Mouse (Mus musculus): Measurements from ENCODE around the gene Klhdc8a.
"Not testable (repeated sequence)": the region's sequence is repeated elsewhere in the genome, so short reads cannot be mapped to it uniquely, and the experiment has no call there.

The Klhdc8a gene

DNA sequence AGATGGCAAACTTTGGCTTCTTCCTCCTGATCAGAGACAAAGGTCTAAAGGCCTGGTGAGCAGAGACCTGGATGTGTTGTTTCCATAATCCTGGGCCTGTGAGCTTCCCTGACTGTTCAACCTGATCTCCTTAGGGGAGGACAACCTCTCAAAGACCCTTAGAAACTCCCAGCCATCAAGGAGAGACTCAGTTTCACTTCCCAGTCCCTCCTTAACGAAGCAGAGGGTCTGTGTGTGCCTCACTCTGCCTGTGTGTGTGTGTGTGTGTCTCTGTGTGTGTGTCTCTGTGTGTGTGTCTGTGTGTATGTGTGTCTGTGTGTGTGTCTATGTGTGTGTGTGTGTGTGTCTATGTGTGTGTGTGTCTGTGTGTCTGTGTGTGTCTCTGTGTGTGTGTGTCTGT is 45.2 kb downstream of the Klhdc8a start:
- no peak for DNase-seq (ENCODE audit: low spot score in 2 of 2)

- DNase-seq (ENCODE audit: low spot score in 2 of 2): no peak
These were observed 47.1 kb downstream of the Klhdc8a start for GRCm38 (mm10) chr1:132345514-132345913.

DNA sequence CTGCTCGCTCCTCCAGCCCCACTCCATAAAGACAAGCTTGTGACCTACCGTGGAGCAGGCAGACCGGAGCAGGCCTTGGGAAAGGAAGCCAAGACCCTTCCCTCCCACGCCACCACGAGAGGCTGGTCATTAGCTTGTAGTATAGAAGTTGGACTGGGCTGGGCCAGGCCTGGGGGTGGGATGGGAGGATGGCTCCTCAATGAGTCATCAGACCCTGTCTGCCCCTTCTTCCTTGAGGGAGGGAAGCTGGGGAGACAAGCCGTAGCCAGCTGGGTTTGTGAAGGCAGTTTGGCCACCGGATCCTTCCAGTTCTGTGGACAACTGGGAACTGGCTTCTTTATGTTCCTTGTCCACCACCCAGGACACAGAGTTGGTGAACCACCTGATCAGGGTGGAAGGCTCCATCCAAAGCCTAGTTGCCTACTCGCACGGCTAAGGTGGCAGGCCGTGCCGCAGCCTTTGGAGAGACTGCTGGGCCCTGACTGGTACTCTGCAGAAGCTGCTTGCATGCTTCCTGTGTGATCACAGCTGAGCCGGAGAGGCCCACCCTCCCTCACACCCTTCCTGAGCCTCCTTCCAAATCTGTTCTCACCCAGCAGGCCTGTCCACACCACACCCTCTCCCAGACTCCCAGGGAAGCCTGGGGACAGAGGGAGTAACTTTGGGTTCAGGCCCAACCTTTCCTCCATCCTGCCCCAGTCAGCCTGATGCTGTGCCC is 47.9 kb downstream of the Klhdc8a start:
- DNase-seq (ENCODE audit: low spot score in 2 of 2): no peak

- no peak for DNase-seq (ENCODE audit: low spot score in 2 of 2)
These were observed 48.5 kb downstream of the Klhdc8a start for GRCm38 (mm10) chr1:132346951-132347350.

GRCm38 (mm10) chr1:132348401-132348800 is 50.0 kb downstream of the Klhdc8a start:
- no peak for DNase-seq (ENCODE audit: low spot score in 2 of 2)

DNA sequence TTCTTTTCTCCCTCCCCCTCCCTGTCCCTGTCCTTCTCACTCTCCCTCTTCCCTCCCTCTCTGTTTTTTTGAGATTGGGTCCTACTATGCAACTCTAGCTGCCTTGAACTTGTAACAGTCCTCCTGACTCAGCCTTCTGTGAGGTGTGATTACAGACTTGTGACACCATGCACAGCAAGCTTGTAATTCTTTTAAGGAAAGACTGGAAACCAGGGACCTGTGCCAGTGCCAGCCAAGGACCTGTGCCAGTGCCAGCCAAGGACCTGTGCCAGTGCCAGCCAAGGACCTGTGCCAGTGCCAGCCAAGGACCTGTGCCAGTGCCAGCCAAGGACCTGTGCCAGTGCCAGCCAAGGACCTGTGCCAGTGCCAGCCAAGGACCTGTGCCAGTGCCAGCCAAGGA is 50.6 kb downstream of the Klhdc8a start:
- not testable (repeated sequence) for DNase-seq (ENCODE audit: low spot score in 2 of 2)

- not testable (repeated sequence) for DNase-seq (ENCODE audit: low spot score in 2 of 2)
These were observed 51.2 kb downstream of the Klhdc8a start for GRCm38 (mm10) chr1:132349601-132350000.

- no peak for DNase-seq (ENCODE audit: low spot score in 2 of 2)
These were observed 52.6 kb downstream of the Klhdc8a start for GRCm38 (mm10) chr1:132351058-132351457.

DNA sequence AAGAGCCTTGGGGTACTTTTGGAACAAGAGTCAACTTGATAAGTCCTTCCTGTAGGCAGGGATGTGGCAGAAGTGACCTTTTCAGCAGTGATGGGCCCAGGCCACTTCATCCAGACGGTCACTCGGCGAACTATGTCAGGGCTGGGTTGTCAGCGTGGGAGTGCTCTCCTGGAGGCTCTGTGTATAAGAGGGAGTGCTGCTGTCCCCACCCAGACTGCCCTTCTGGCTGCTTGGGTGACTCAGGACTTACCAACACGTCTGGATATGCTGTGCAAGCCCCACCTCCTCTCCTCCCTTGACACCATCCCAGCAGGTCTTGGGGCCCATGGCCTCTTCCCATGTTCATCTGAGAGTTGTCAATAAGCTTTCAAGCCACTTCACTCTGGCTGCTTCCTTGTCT is 55.0 kb downstream of the Klhdc8a start:
- no peak for DNase-seq (ENCODE audit: low spot score in 2 of 2)

DNA sequence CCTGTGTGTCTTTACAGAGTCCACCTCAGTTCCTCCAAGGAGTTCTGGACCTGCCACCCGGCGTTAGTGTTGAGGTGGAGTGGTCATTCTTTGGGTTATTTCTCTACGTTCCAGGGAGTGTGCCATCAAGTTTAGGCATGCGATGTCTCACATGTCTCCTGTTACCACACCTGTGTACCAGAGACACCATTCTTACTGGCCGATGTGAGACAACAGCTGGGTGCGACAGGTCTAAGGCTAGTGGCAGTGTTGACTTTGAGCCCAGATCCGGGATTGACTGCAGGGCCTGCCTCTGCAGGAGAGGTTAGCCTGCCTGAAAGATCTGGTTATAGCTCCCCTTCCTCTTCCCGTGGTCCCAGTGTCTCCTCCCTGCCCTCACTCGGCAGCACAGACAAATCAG is 55.8 kb downstream of the Klhdc8a start:
- no peak for DNase-seq (ENCODE audit: low spot score in 2 of 2)

DNA sequence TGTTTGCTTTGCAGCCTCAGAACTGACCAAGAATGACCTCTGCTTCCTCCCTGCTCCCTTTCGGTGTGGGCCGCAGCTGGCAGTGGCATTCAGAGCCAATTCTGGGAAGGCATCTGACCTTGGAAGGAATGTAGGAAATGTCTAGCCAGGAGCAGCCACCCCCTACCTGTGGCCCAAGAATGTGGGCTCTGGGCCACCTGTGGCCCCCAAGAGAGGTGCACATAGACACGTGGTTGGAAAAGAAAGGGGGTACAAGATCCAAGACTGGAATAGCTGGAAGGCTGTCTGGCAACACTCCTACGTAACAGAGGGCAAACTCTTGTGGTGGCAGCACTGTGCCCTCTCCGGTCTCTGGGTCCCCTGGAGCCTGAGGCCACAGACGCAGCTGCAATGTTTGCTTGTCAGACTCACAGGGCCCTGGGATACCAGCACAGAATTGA is 56.8 kb downstream of the Klhdc8a start:
- DNase-seq (ENCODE audit: low spot score in 2 of 2): no peak

GRCm38 (mm10) chr1:132355841-132356242 is 57.4 kb downstream of the Klhdc8a start:
- peak; percentile 41 to 69 for DNase-seq (ENCODE audit: low spot score in 2 of 2)

DNA sequence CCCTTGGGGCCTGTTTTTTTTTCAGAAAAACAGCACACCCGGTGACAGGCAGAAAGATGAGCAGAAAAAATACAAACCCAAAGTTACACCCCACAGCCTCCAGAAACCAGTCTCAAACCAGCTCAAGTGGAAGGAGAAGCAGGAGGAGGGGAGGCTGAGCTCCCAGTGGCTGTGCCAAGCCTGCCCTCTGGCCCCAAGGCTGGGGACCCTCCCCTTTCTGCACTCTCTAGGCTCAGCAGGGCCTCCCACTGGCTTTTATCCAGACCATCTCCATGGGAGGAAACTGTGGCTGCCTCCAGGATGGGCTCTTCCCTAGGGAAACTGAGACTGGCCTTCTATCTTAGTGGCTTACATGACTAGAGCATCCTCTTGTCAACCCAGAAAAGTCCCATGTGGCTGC is 58.4 kb downstream of the Klhdc8a start:
- DNase-seq (ENCODE audit: low spot score in 2 of 2): no peak

Data from thymus, postnatal 10 days (tissue).